Mouse (Mus musculus) CH12F3 (cell line): ENCODE results near the gene Tekt5.

Source experiments
- in situ Hi-C: fragments of 300-500 bp; cut with MboI; formaldehyde crosslinking; loops from 2 replicates; pipeline ENCODE4 v1.14.3; 2020; ENCODE audit warnings: low sequenced_read_pairs

Gene Tekt5

GRCm38 (mm10) chr16:10384060-10384497 is 11.2 kb downstream of the Tekt5 start:
- in situ Hi-C loops: no loop called here

- in situ Hi-C loops: no loop called here
Observed at GRCm38 (mm10) chr16:10379531-10379930, 15.8 kb downstream of the Tekt5 start.

DNA sequence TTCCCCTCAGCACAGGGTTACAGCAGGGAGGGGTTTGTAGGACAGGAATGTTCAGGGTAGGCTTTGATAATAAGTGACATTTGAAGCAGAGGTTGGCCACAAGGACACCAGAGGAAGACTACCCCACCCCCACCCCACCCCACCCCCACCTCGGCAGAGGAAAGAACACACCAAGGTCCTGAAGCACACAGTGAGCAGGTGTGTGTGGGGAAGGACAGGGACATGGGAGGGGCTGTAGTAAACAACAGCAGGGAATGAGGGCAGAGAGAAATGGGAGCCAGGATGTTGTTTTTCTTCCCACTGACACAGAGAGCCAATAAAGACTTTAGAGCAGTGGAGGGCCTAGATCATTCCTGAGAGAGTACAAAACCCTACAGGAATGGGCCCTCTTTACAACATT is 18.0 kb downstream of the Tekt5 start:
- in situ Hi-C loops: no loop called here

DNA sequence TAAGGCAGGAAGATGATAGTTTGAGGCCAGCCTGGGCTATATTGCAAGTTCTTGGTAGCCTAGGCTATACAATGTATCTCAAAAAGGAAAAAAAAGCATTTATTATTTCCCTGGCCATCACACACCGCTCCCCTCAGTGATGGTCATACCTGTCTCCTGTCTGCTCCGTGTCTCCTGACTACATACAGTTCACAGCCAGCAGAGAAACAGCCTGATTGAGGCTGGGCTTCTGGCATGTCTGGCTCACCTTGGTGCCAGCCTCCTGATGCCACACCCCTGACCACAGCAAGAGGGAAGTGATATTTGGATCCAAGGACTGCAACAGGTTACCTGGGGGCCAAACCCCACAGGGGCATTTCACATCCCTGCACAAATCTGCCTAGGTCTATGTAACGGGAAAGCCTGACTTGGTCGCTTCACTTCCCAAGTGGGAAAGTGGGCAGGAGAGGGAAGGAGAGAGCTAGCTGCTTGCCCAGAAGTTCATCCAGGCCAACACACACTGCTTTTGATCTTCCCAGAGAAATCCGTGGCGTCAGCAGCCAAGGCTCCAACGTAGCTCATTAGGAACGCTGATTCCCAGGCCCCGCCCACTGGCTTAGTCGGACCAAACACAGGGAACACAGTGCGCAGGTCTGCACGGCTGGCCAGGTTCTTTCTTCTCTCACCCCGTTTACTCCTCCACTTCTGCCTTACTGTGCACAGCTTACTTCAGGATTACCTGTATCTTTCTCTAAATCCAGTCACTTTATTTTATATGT is 20.9 kb downstream of the Tekt5 start:
- in situ Hi-C loops: no loop called here

GRCm38 (mm10) chr16:10372372-10372771 is 22.9 kb downstream of the Tekt5 start:
- in situ Hi-C loops: no loop called here

- in situ Hi-C loops: no loop called here
Observed at GRCm38 (mm10) chr16:10369996-10370395, 25.3 kb downstream of the Tekt5 start.

GRCm38 (mm10) chr16:10369468-10369934 is 25.8 kb downstream of the Tekt5 start:
- in situ Hi-C loops: no loop called here

- in situ Hi-C loops: no loop called here
Observed at GRCm38 (mm10) chr16:10366240-10367217, 28.8 kb downstream of the Tekt5 start.

GRCm38 (mm10) chr16:10365796-10366195 is 29.5 kb downstream of the Tekt5 start:
- in situ Hi-C loops: no loop called here

DNA sequence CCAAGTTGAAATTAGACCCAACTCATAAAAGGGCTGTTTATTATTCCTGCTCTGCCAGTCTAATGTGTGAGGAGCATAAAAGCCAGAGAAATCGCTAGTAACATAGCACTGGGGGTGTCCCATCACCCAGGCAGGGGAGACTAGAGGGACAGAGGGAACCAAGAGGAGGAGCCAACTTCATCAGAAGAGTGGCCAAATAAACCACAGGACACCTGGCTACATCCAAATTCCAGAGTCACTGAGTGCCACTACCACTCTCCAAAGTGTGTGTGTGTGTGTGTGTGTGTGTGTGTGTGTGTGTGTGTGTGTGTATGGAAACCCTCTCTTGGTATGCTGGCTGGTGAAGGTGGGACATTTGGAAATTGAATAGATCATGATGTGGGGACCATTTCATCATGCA is 32.2 kb downstream of the Tekt5 start:
- in situ Hi-C loops: no loop called here

DNA sequence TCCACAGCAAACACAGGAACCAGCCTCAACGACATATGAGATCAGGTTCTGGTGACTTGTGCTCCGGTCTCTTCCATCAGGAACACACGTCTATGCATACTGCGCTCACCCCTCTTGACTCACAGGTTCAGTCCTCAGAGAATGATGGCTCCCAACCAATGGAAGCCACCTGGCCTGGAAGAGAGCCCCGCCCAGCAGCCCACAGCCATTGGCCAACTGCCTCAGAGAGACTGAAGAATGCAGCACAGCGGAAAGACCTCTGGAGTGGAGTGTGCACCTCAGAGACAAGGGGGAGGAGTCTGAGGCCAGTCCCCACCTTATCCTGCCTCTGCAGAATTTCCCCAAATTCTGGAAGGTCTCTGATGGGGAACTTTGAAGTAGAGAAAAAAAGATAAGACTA is 36.0 kb downstream of the Tekt5 start:
- in situ Hi-C loops: no loop called here

- in situ Hi-C loops: no loop called here
Observed at GRCm38 (mm10) chr16:10358010-10358934, 37.0 kb downstream of the Tekt5 start.

- in situ Hi-C loops: no loop called here
Observed at GRCm38 (mm10) chr16:10355004-10355403, 40.3 kb downstream of the Tekt5 start.

- in situ Hi-C loops: no loop called here
Observed at GRCm38 (mm10) chr16:10351050-10351636, 44.1 kb downstream of the Tekt5 start.

GRCm38 (mm10) chr16:10349876-10350275 is 45.4 kb downstream of the Tekt5 start:
- in situ Hi-C loops: no loop called here

- in situ Hi-C loops: no loop called here
Observed at GRCm38 (mm10) chr16:10349436-10349835, 45.9 kb downstream of the Tekt5 start.

- in situ Hi-C loops: no loop called here
Observed at GRCm38 (mm10) chr16:10347551-10347950, 47.7 kb downstream of the Tekt5 start.

GRCm38 (mm10) chr16:10341110-10341509 is 54.2 kb downstream of the Tekt5 start:
- in situ Hi-C loops: no loop called here

GRCm38 (mm10) chr16:10339930-10340329 is 55.4 kb downstream of the Tekt5 start:
- in situ Hi-C loops: no loop called here

GRCm38 (mm10) chr16:10338601-10339000 is 56.7 kb downstream of the Tekt5 start:
- in situ Hi-C loops: no loop called here
